Mouse (Mus musculus) brain, embryonic 14.5 days (tissue): ENCODE data around the gene Prkcq. TPM values are rescaled to one million over a fixed set of nuclear protein-coding genes. Genes with fewer than 3 reads are reported as not detected.

Experiments
- DNase-seq: peaks from one replicate; pipeline ENCODE4 v3.0.0-alpha.2; 2011; ENCODE audit warnings: low read depth
- CTCF ChIP-seq: fragments of 200-500 bp; IDR thresholded peaks from 2 replicates; pipeline ENCODE4 v1.5.1; 2012; ENCODE audit warnings: inconsistent platforms, mild to moderate bottlenecking, moderate library complexity, borderline replicate concordance; ENCODE audit not compliant: insufficient read depth, insufficient read length; ENCODE audit errors: extremely low read depth
- POLR2A ChIP-seq: fragments of 200-500 bp; IDR thresholded peaks from 2 replicates; pipeline ENCODE4 v1.6.1; 2012; ENCODE audit warnings: mild to moderate bottlenecking, inconsistent platforms, borderline replicate concordance; ENCODE audit not compliant: poor library complexity, insufficient read depth, insufficient read length, severe bottlenecking; ENCODE audit errors: extremely low read depth
- polyA plus RNA-seq: library from polyadenylated mRNA; depleted of rRNA; stranded (reverse); fragments of >200 nt; gene quantifications from 2 replicates; pipeline ENCODE4 v1.2.3, GENCODE M21; 2012; rRNA removed

The Prkcq gene
- 2.5 and 6.3 TPM in 2 replicates for polyA plus RNA-seq

DNA sequence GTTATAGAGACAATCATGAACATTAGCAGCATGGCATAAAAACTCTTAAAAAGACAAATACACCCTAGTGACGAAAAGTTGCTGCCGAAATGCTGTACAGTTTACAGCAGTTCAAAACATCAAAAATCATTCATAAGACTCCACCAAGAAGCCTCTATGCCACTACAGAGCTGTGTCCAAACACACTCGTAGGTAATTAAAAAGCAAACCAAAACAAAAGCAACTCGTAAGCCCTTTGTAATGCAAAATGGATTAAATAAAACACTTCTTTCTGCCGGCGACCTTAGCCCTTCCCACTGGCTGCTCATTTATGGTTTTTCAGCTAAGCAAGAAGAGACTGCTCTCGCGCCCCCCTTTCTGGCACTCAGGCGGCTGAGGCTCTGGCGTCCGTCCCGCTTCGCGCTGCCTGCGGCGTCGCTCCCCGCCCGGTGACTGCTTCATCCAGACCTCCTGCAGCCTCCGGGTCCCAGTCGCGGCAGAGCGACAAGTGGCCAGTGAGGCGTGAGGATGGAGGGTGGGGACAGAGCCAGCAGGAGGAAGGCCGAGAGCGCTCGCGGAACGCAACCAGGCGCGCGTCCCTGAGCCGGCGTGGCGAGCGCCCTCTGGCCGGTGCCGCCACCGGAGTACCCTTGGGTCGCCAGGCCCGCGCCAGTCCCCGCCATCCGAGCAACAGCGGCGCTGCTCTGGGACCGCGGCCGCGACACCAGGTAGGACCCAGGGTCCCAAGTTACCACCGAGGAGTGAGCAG lies at the start of gene Prkcq:
Gene Prkcq (plus strand): TSS at position 355 of the 748 bp plus-strand sequence.
- DNase-seq, result peak; percentile 91
- TF ChIP-seq POLR2A (no peak), CTCF (no peak)

DNA sequence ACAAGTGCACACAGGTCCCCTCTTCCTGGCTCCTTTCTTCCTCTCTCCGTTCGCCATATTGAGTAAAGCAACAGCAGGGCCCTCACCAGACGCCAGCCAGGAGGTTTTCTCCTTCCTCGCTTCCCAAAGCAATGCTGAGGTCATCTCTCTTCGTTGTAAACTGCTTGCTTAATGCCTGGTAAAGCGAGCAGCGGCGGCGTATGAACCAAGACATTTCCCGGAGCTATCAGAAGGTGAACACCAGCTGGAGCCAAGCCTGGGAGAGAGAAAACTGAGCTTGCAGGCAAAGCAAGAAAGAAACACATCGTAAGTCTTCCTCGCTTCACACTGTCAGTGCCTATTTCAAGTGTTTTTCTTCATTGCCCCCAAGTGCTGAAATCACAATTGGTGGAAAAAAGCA lies 41.0 kb upstream of the Prkcq start:
- no peak for DNase-seq
- TF ChIP-seq POLR2A (no peak), CTCF (no peak)

DNA sequence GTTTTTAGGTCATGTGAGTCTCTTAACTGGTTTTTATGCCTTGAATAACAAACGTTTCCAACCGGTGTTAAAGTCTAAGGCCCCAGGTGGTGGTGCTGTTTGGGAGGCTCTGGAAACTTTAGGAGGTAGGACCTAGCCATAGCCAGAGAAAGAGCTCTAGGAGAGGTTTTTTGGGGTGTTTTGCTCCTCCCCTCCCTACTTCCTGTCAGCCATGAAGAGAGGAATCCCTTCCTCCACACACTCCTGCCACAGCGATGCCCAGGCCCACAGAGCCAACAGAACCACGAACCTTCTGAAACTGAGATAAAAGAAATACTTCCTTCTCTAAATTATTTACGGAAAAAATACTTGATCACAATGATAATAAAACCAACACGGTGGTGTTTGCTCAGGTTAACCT lies 36.2 kb upstream of the Prkcq start:
- no peak for DNase-seq
- TF ChIP-seq POLR2A (no peak), CTCF (no peak)

DNA sequence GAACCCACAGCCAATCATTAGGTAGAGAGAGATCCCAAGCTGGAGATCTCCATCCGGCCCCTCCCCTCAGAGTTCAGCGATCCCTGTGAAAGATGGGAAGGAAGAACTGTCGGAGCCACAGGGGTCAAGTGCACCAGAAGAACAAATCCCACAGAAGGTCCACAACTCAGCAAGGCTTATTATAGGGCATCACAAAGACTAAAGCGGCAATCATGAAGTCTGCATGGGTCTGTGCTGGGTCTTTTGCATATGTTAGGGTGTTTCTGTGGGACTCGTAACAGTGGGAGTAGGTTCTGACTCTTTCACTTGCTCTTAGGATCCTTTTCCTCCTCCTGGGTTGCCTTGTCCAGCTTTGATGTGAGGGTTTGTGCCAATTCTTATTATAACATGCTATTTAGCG lies 33.8 kb upstream of the Prkcq start:
- TF ChIP-seq POLR2A, result no peak
- DNase-seq, result no peak

DNA sequence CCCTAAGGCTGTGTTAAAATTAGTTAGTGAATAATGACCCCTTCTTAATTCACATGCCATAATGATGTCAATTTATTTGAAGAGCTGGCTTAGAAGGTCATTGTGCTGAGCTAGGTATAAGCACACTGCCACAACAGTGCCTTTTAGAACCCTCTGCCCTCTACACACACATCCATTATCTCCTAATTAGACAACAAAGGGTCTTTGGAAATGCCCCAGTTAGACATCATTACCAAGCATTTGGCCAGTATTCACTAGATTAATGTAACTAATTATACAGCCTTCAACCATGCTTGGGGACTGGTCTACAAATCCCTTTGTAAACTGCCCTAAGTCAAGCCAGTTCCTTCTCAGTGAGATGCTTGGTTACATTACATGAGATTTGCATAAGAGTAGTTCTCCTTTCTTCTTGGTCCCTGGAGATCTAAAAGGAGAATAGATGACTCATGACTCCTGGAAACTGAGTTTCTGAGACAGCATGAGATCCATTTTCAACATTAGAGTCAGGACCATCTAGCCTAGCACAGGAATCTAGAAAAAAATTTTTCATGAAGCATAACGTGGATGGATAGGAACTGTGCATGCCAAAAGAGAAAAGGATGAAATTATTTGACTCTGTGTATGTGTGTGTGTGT lies 32.3 kb upstream of the Prkcq start:
- TF ChIP-seq POLR2A, result no peak
- DNase-seq, result peak; percentile 15

DNA sequence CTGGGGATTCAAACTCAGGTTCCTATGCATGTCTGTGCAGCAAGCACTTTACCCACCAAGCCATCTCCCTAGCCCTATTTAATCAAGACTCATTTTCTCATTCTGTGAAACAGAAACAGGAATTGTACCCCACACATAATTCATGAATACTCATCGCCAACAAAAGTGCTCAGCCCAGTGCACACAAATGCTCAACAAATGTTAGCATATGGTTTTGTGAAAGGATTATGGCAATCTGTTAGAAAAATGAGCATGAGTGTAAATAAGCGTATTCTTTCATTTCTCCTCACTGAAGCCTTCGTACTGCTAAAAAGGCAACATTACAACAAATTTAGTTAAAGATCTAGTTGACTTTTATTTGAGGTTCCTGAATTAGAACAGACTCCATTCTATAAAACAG lies 31.5 kb upstream of the Prkcq start:
- peak; percentile 12 for DNase-seq
- TF ChIP-seq POLR2A, result no peak
- no peak for TF ChIP-seq CTCF

DNA sequence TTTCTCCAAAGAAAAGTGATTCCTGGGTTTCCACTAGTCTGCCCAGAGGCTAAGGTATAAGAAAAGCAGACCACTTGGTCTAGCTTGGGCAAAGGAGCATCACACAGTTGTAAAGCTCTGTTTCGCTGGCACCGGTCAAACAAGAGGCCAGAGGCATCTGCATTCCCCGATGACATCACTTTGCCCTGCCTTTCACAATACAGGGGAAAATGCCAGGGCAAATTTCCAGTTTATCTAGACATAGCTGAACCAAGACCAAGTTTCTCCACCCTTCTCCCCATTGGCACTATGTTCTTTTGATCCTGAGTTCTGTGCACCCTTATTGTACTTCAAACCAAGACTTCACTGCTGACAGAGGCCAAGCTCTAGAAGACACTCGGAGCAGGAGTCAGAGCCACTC lies 22.8 kb upstream of the Prkcq start:
- no peak for TF ChIP-seq POLR2A
- no peak for TF ChIP-seq CTCF
- no peak for DNase-seq

DNA sequence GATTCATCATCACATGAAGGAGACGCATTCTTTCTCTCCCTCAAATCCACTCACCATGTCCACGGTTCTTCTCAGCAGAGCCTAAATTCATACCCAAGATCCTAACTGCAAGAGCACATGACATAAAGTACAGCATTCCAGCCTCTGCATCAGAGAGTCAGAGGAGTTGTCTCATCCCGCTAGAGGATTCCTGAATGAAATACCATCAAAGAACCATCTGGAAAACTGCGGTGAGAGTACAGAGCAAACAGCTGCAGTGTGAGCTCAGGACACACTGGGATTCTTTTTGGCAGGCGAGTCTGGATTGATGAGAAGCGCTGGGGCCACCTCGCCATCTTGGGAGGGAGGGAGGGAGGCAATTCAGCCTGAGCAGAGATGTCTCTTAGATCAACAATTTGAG lies 20.9 kb upstream of the Prkcq start:
- peak; percentile 14 for DNase-seq
- TF ChIP-seq POLR2A (no peak), CTCF (no peak)

DNA sequence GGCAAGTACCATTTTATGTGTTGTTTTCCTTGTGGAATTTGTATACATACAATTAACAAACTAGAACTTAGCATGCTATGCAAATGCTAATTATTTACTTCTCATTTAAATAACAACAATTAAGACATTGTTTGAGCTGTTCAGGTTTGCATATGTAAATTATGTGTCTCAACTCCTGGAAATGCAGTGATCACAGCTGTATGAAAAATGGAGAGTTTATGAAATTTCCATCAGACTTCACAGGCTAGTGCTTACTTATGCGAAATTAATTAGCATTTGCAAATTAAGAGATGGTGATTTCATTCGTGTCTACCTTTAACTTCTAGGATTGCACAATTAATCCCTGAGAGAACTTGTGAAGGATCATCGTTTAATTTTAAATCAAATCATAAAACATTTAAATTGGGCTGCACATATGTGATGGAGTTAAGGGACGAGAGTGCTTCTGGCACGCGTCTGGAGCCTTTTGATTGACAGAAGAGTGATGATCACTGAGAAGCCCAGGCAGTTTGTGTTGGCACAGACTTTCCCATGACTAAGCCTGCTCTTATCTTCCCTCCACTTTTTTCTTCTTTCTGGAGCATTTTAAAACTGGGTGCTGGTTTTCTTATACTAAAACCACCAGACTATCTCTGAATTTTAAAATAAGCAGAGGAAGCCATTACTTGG lies 20.1 kb upstream of the Prkcq start:
- TF ChIP-seq CTCF, result no peak
- no peak for TF ChIP-seq POLR2A
- peak; percentile 58 for DNase-seq

DNA sequence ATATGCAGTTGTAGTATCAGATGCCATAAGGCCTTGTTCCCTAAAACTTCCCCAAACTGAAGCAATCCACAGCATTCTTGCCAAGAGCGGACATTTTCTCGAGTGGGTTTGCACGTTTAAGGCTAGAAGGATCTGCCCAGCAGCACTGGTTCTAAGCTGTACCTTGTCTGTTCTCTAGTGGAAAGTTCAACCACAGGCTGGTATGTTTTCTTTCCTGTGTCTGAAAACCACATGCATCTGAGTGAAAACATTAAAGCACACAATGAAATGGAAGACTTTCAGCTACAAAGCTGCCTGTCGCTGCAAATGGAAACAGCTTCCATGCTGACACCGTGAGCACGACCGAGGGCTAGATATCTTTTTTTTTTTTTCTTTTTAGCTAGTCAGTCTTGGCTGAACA lies 12.3 kb upstream of the Prkcq start:
- no peak for DNase-seq
- TF ChIP-seq POLR2A (no peak), CTCF (no peak)

DNA sequence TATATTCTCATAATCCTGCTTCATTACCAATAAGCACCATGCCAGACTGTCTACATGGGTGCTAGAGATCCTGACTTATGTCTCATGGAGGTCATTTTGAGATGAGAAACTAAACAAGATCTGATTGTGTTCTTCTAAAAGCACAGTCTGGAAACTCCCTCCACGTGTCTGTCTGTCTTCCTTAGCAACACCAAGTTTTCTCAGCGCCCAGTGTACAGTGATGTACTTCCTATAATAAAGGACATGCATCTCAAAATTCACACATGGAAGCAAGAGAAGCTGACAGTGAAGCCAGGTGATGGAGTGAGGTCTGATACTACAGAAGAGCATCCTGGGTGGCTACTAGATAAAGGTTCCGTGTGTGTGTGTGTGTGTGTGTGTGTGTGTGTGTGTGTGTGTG lies 11.2 kb upstream of the Prkcq start:
- no peak for DNase-seq
- TF ChIP-seq CTCF (no peak), POLR2A (no peak)

DNA sequence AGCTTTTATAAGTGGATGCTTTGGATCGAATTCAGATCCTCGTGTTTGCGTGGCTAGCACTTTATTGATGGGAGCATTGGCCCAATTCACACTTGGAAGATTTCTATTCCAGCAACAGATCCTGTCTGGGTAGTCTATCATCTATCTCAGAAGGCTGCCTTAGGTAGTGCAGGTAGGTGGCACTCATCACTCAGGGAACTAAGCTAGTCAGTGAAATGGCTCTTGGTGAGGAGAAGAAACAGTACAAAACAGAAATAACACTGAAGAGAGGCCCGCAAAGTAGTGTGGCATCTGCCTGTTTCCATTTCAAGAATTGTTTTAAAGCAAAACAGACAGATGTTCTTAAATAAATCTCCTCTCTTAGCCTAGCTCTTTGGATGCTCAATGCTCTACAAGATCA lies 10.6 kb upstream of the Prkcq start:
- TF ChIP-seq CTCF (no peak), POLR2A (no peak)
- DNase-seq, result no peak

DNA sequence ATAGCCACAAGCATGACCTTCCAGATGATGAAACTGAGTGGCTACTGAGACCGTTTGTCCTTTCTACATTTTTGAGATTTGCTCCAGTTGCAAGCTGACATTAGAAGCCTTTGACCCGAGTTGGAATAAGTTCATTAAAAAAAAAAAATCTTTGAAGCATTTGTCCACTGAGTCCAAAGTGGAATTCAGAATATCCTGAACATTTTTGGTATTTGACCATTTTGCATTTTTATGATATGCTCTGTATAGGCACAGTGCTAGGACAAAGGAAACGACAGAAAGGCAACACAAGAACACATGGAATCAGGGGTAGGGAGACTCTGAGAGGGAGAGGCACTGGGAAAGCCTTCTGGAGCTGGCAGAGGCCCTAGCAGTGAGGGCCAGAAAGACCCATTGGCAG lies 9.2 kb upstream of the Prkcq start:
- no peak for DNase-seq
- TF ChIP-seq POLR2A (no peak), CTCF (no peak)
